Mouse (Mus musculus) limb, embryonic 12.5 days (tissue): Measurements from ENCODE around the gene Rangrf. TPM values are rescaled to one million over a fixed set of nuclear protein-coding genes. Genes with fewer than 3 reads are reported as not detected.

ENCODE experiments used
- ATAC-seq: fragments of 200-750 bp; cut with Nextera tagmentation; 2 replicates; pipeline ENCODE4 v1.8.0; 2017; ENCODE audit warnings: low read depth, moderate TSS enrichment; ENCODE audit not compliant: insufficient number of reproducible peaks, insufficient read depth, low FRiP score, low TSS enrichment
- H3K27ac ChIP-seq: fragments of 300-500 bp; sonication (generic); 2 replicates; pipeline ENCODE4 v1.5.1; 2016; ENCODE audit warnings: mild to moderate bottlenecking, moderate library complexity
- H3K27me3 ChIP-seq: fragments of 300-500 bp; sonication (generic); 2 replicates; pipeline ENCODE4 v1.6.1; 2016; ENCODE audit warnings: mild to moderate bottlenecking, moderate library complexity
- H3K36me3 ChIP-seq: fragments of 300-500 bp; sonication (generic); 2 replicates; pipeline ENCODE4 v1.6.1; 2016; ENCODE audit warnings: mild to moderate bottlenecking, moderate library complexity
- H3K4me1 ChIP-seq: fragments of 300-500 bp; sonication (generic); replicated peaks from 2 replicates; pipeline ENCODE4 v1.6.1; 2016
- H3K4me2 ChIP-seq: fragments of 300-500 bp; sonication (generic); 2 replicates; pipeline ENCODE4 v1.6.1; 2016; ENCODE audit warnings: mild to moderate bottlenecking, moderate library complexity
- H3K4me3 ChIP-seq: fragments of 300-500 bp; sonication (generic); replicated peaks from 2 replicates; pipeline ENCODE4 v1.5.1; 2016; ENCODE audit warnings: mild to moderate bottlenecking
- H3K9ac ChIP-seq: fragments of 300-500 bp; sonication (generic); replicated peaks from 2 replicates; pipeline ENCODE4 v1.6.1; 2016; ENCODE audit warnings: mild to moderate bottlenecking, moderate library complexity
- H3K9me3 ChIP-seq: fragments of 300-500 bp; sonication (generic); 2 replicates; pipeline ENCODE4 v1.6.1; 2016; ENCODE audit warnings: mild to moderate bottlenecking, moderate library complexity
- WGBS: fragments of 180-500 bp; shearing (Covaris S2); methylation state at CpG from one replicate; pipeline ENCODE4 v1.1.7; 2016; 5-methylcytosine and 5-hydroxymethylcytosine counted together
- polyA plus RNA-seq: library from polyadenylated mRNA; unstranded; fragments of >200 nt; fragmentation: Nextera tagmentation; extraction: Ambion mirVana; gene quantifications from 2 replicates; pipeline ENCODE4 v1.2.1, GENCODE M21; 2016

The Rangrf gene
- polyA plus RNA-seq, 1 experiment from 2014 or later = 64.6 TPM

- H3K36me3 ChIP-seq = no peaks in the 10 kb centered on the region
- H3K4me1 ChIP-seq = peaks cover 22% of the 10 kb centered on the region
- ATAC-seq = no peak
- H3K9me3 ChIP-seq = no peaks in the 10 kb centered on the region
- no peak overlapping the region for H3K4me3 ChIP-seq
- H3K9ac ChIP-seq = no peak overlapping the region
- H3K27ac ChIP-seq = no peak overlapping the region
- WGBS = 41% methylated on average over 1 of the region's 1 CpGs
- peaks cover 42% of the 10 kb centered on the region for H3K27me3 ChIP-seq
- H3K4me2 ChIP-seq = no peak overlapping the region
Observed at GRCm38 (mm10) chr11:68957971-68958370, 17.0 kb downstream of the Rangrf start.

- Histone ChIP-seq H3K36me3 (no peaks in the 10 kb centered on the region), H3K4me3 (0 out of 2 replicates have a peak within 1 kb of the TSS, but pooled peaks have one; percentile 15), H3K27me3 (peaks cover 48% of the 10 kb centered on the region), H3K9ac (peak within 1 kb of the TSS; percentile 37; the same call in 1 of the 2 replicates), H3K4me1 (peaks cover 22% of the 10 kb centered on the region), H3K9me3 (no peaks in the 10 kb centered on the region), H3K4me2 (peak within 1 kb of the TSS; percentile 27), H3K27ac (no peak within 1 kb of the TSS)
- no peak for ATAC-seq
- 41% methylated on average over 8 of the region's 8 CpGs for WGBS
Observed at GRCm38 (mm10) chr11:68957308-68957707, 17.7 kb downstream of the Rangrf start, which contains the start of gene Arhgef15. TSS of gene Arhgef15 (minus strand) at chr11:68957480.

GRCm38 (mm10) chr11:68956697-68957096 lies 18.3 kb downstream of the Rangrf start:
- Histone ChIP-seq H3K9me3 (no peaks in the 10 kb centered on the region), H3K27me3 (peaks cover 53% of the 10 kb centered on the region), H3K4me2 (peak overlapping the region; percentile 27), H3K4me3 (0 out of 2 replicates have a peak overlapping the region, but pooled peaks have one; percentile 15), H3K4me1 (peaks cover 22% of the 10 kb centered on the region), H3K36me3 (no peaks in the 10 kb centered on the region), H3K27ac (no peak overlapping the region), H3K9ac (peak overlapping the region; percentile 37; the same call in 1 of the 2 replicates)
- 29% methylated on average over 13 of the region's 13 CpGs for WGBS
- ATAC-seq = no peak

GRCm38 (mm10) chr11:68956107-68956506 lies 18.9 kb downstream of the Rangrf start:
- H3K36me3 ChIP-seq = no peaks in the 10 kb centered on the region
- 0 out of 2 replicates have a peak overlapping the region, but pooled peaks have one; percentile 15 for H3K4me3 ChIP-seq
- H3K4me2 ChIP-seq = peak overlapping the region; percentile 27; the same call in 1 of the 2 replicates
- WGBS = 60% methylated on average over 3 of the region's 3 CpGs
- H3K4me1 ChIP-seq = peaks cover 22% of the 10 kb centered on the region
- no peaks in the 10 kb centered on the region for H3K9me3 ChIP-seq
- no peak overlapping the region for H3K27ac ChIP-seq
- H3K9ac ChIP-seq = no peak overlapping the region
- ATAC-seq = no peak
- peaks cover 59% of the 10 kb centered on the region for H3K27me3 ChIP-seq

- Histone ChIP-seq H3K9ac (0 out of 2 replicates have a peak overlapping the region, but pooled peaks have one; percentile 58), H3K36me3 (no peaks in the 10 kb centered on the region), H3K4me3 (peak overlapping the region; percentile 38; the same call in 1 of the 2 replicates), H3K27ac (no peak overlapping the region), H3K4me1 (peaks cover 22% of the 10 kb centered on the region), H3K4me2 (peak overlapping the region; percentile 65), H3K27me3 (peaks cover 63% of the 10 kb centered on the region), H3K9me3 (no peaks in the 10 kb centered on the region)
- 72% methylated on average over 5 of the region's 5 CpGs for WGBS
- ATAC-seq = no peak
Observed at GRCm38 (mm10) chr11:68955473-68955872, 19.5 kb downstream of the Rangrf start.

- Histone ChIP-seq H3K4me1 (peaks cover 22% of the 10 kb centered on the region), H3K4me2 (peak overlapping the region; percentile 65), H3K9ac (peak overlapping the region; percentile 58), H3K36me3 (no peaks in the 10 kb centered on the region), H3K9me3 (no peaks in the 10 kb centered on the region), H3K4me3 (peak overlapping the region; percentile 38), H3K27me3 (peaks cover 68% of the 10 kb centered on the region), H3K27ac (no peak overlapping the region)
- no peak for ATAC-seq
- WGBS = 1% methylated on average over 17 of the region's 17 CpGs
Observed at GRCm38 (mm10) chr11:68954408-68954807, 20.6 kb downstream of the Rangrf start.

GRCm38 (mm10) chr11:68953903-68954302 lies 21.1 kb downstream of the Rangrf start:
- Histone ChIP-seq H3K4me3 (peak overlapping the region; percentile 38), H3K4me1 (peaks cover 22% of the 10 kb centered on the region), H3K9ac (0 out of 2 replicates have a peak overlapping the region, but pooled peaks have one; percentile 23), H3K9me3 (no peaks in the 10 kb centered on the region), H3K27me3 (peaks cover 71% of the 10 kb centered on the region), H3K4me2 (peak overlapping the region; percentile 65), H3K36me3 (no peaks in the 10 kb centered on the region), H3K27ac (no peak overlapping the region)
- WGBS = 9% methylated on average over 13 of the region's 13 CpGs
- ATAC-seq = no peak

DNA sequence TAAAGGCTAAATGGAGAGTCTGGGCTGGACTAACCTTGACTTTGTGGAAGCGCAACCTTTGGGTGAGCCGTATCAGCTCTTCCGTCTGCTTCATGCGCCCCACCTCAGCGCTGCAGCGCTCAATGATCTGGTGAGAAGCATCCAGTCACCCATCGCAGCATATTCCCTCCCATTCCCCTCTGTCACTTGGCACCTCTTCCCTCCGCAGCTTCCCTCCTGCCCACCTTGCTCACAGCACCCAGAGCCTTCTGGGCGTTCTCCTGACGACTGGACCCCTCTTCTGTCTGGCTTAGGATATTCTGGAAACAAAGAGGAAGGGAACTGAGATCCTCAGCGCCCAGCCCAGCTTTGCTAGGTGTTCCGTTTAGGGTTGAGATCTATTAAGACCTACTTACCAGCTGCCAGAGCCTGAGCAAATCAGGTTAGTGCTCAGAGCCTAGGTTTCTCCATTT lies 27.4 kb downstream of the Rangrf start:
- Histone ChIP-seq H3K9me3 (no peaks in the 10 kb centered on the region), H3K9ac (no peak overlapping the region; the same call in 1 of the 2 replicates), H3K4me2 (peak overlapping the region; percentile 43), H3K36me3 (no peaks in the 10 kb centered on the region), H3K4me3 (peak overlapping the region; percentile 19), H3K4me1 (0 out of 2 replicates have a peak, but pooled peaks cover 6% of the 10 kb centered on the region), H3K27me3 (peaks cover 55% of the 10 kb centered on the region), H3K27ac (no peak overlapping the region)
- WGBS = 8% methylated on average over 12 of the region's 12 CpGs
- ATAC-seq = no peak

GRCm38 (mm10) chr11:68946806-68947440 lies 28.1 kb downstream of the Rangrf start:
- 0 out of 2 replicates have a peak overlapping the region, but pooled peaks have one; percentile 18 for H3K9ac ChIP-seq
- no peak for ATAC-seq

GRCm38 (mm10) chr11:68946001-68946400 lies 29.0 kb downstream of the Rangrf start:
- Histone ChIP-seq H3K27me3 (peaks cover 40% of the 10 kb centered on the region), H3K27ac (no peak overlapping the region), H3K9ac (no peak overlapping the region), H3K4me2 (no peak overlapping the region), H3K9me3 (no peaks in the 10 kb centered on the region), H3K4me1 (0 out of 2 replicates have a peak, but pooled peaks cover 6% of the 10 kb centered on the region), H3K4me3 (no peak overlapping the region), H3K36me3 (no peaks in the 10 kb centered on the region)
- WGBS = 82% methylated on average over 4 of the region's 4 CpGs
- no peak for ATAC-seq

More at GRCm38 (mm10) chr11:68946806-68947440, 28.1 kb downstream of the Rangrf start:
- H3K9me3 ChIP-seq = no peaks in the 10 kb centered on the region
- no peaks in the 10 kb centered on the region for H3K36me3 ChIP-seq
- H3K4me1 ChIP-seq = 0 out of 2 replicates have a peak, but pooled peaks cover 6% of the 10 kb centered on the region
- H3K4me2 ChIP-seq = peak overlapping the region; percentile 43
- H3K27me3 ChIP-seq = peaks cover 49% of the 10 kb centered on the region
- WGBS = 10% methylated on average over 16 of the region's 16 CpGs
- no peak overlapping the region for H3K27ac ChIP-seq
- H3K4me3 ChIP-seq = peak overlapping the region; percentile 19

- H3K4me3 ChIP-seq = no peak overlapping the region
Observed at GRCm38 (mm10) chr11:68945245-68945644, 29.7 kb downstream of the Rangrf start.

More at GRCm38 (mm10) chr11:68945245-68945644, 29.7 kb downstream of the Rangrf start:
- Histone ChIP-seq H3K27ac (no peak overlapping the region), H3K27me3 (peaks cover 37% of the 10 kb centered on the region), H3K4me2 (no peak overlapping the region), H3K4me1 (peaks cover 10% of the 10 kb centered on the region; the same call in 1 of the 2 replicates), H3K36me3 (no peaks in the 10 kb centered on the region), H3K9me3 (no peaks in the 10 kb centered on the region), H3K9ac (no peak overlapping the region)
- no peak for ATAC-seq
- WGBS = 75% methylated on average over 2 of the region's 2 CpGs
